Mouse (Mus musculus) midbrain, postnatal 0 days (tissue): ENCODE data around the gene Cdv3. TPM values are rescaled to one million over a fixed set of nuclear protein-coding genes. Genes with fewer than 3 reads are reported as not detected.

Experiments
- ATAC-seq: fragments of 200-750 bp; cut with Nextera tagmentation; 2 replicates; pipeline ENCODE4 v1.8.0; 2017; ENCODE audit warnings: moderate number of reproducible peaks, mild to moderate bottlenecking, moderate TSS enrichment, moderate library complexity; ENCODE audit not compliant: low FRiP score
- DNase-seq: peaks from one replicate; pipeline ENCODE4 v3.0.0-alpha.2; 2015; ENCODE audit warnings: low spot score
- H3K27ac ChIP-seq: fragments of 300-500 bp; sonication (generic); 2 replicates; pipeline ENCODE4 v1.5.1; 2014; ENCODE audit warnings: low read depth, mild to moderate bottlenecking, low read length, mixed read lengths
- H3K27me3 ChIP-seq: fragments of 300-500 bp; sonication (generic); 2 replicates; pipeline ENCODE4 v1.6.1; 2014; ENCODE audit warnings: low read length, control low read depth, mixed read lengths; ENCODE audit not compliant: insufficient read depth
- H3K36me3 ChIP-seq: fragments of 300-500 bp; sonication (generic); 2 replicates; pipeline ENCODE4 v1.6.1; 2014; ENCODE audit warnings: low read length, control low read depth, mixed read lengths; ENCODE audit not compliant: insufficient read depth
- H3K4me1 ChIP-seq: fragments of 300-500 bp; sonication (generic); 2 replicates; pipeline ENCODE4 v1.6.1; 2014; ENCODE audit warnings: mild to moderate bottlenecking, control low read depth, antibody characterized with exemption, low read length, mixed read lengths; ENCODE audit not compliant: insufficient read depth
- H3K4me2 ChIP-seq: fragments of 300-500 bp; sonication (generic); 2 replicates; pipeline ENCODE4 v1.6.1; 2014; ENCODE audit warnings: low read depth, mild to moderate bottlenecking, low read length, mixed read lengths; ENCODE audit not compliant: poor library complexity, severe bottlenecking
- H3K4me3 ChIP-seq: fragments of 300-500 bp; sonication (generic); 2 replicates; pipeline ENCODE4 v1.5.1; 2014; ENCODE audit warnings: low read depth, mild to moderate bottlenecking, low read length, moderate library complexity
- H3K9ac ChIP-seq: fragments of 300-500 bp; sonication (generic); replicated peaks from 2 replicates; pipeline ENCODE4 v1.6.1; 2014; ENCODE audit warnings: mild to moderate bottlenecking, low read length, moderate library complexity, mixed read lengths; ENCODE audit not compliant: poor library complexity, severe bottlenecking
- H3K9me3 ChIP-seq: fragments of 300-500 bp; sonication (generic); 2 replicates; pipeline ENCODE4 v1.6.1; 2016; ENCODE audit warnings: low read length, control low read depth
- CTCF ChIP-seq: IDR thresholded peaks from 2 replicates; pipeline ENCODE4 v1.5.1; 2016; ENCODE audit warnings: antibody characterized with exemption, mild to moderate bottlenecking
- WGBS: fragments of 180-500 bp; shearing (Covaris S2); extraction: QIAGEN DNeasy Blood & Tissue Kit; methylation state at CpG from one replicate; pipeline ENCODE4 v1.1.7; 2014; 5-methylcytosine and 5-hydroxymethylcytosine counted together
- polyA plus RNA-seq: library from polyadenylated mRNA; unstranded; fragments of >200 nt; fragmentation: Nextera tagmentation; extraction: Ambion mirVana; gene quantifications from 2 replicates; pipeline ENCODE4 v1.2.1, GENCODE M21; 2015
- total RNA-seq: library from RNA; depleted of rRNA; stranded (reverse); fragments of >200 nt; gene quantifications from 2 replicates; pipeline ENCODE4 v1.2.3, GENCODE M21; 2014

Cdv3 gene
- total and polyA plus RNA-seq, 2 experiments from 2014 or later, result 84.2 to 102 TPM

DNA sequence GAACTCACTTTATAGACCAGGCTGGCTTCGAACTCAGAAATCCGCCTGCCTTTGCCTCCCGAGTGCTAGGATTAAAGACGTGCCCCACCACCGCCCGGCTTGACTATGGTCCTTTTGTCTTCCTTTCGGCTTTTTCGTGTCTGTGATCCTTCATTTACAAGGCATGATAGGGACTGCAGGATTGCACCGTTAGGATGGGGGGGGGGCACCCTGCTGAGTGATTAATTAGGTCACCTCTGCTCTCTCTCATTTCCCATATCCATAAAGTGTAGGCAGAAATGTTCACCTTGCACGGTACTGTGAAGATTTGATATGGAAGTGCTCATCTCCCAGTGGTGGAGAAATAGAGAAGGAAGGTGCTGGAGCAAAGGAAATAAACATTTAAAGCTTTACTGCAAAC lies 13.0 kb upstream of the Cdv3 start:
- peak; percentile 9 for DNase-seq
- Histone ChIP-seq H3K4me1 (no peaks in the 10 kb centered on the region), H3K36me3 (no peaks in the 10 kb centered on the region), H3K27me3 (no peaks in the 10 kb centered on the region), H3K9me3 (no peaks in the 10 kb centered on the region), H3K4me2 (no peak overlapping the region), H3K4me3 (no peak overlapping the region), H3K9ac (no peak overlapping the region), H3K27ac (no peak overlapping the region)
- 43% methylated on average over 10 of the region's 10 CpGs for WGBS
- no peak for ATAC-seq
- TF ChIP-seq CTCF, result no peak

DNA sequence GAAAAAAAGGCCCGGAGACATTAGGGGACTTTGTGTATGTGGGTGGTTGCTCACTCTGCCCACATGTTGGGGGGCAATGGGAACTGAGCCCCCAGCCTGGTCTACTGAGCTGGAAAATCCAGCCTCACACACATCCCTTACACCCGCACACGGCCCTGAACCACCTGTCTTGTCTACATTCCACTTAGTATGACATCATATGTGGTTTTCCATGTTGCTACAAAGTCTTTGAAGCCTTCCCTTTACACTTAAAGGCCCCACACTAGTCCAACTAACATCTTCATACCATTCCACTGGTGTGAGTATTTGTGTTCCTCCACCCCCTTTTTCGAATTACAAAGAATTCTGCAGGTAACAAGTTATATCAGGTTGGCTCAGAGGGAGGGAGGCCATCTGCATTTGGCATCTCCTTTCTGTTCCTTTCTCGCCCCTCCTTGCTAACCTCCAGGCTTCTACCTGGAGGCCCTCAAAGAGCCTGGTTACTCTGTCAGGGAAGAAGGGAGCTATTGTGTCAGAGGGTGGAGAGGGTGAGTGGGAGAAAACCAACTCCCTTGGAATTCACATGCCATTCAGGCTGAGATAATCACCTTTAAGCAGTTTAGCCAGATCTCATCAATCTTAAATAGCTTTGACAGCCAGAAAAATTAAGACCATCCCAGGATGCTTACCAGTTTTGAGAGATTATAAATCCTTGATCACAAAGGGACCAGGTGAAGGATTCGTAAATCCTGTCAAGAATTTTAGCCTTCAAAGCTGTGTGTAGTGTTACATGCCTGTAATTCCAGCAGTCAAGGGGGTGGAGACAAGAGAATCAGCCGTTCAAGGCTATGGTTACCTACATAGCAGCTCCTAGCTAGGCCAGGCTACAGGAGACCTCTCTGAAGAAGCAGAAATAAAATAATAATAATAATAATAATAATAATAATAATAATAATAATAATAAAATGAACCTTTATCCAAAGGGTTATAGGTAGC lies 11.0 kb upstream of the Cdv3 start:
- WGBS, result 54% methylated on average over 7 of the region's 7 CpGs
- DNase-seq (no peak), ATAC-seq (no peak)
- Histone ChIP-seq H3K9ac (no peak overlapping the region), H3K4me1 (no peaks in the 10 kb centered on the region), H3K4me2 (no peak overlapping the region), H3K36me3 (no peaks in the 10 kb centered on the region), H3K27ac (no peak overlapping the region), H3K9me3 (no peaks in the 10 kb centered on the region), H3K4me3 (no peak overlapping the region), H3K27me3 (no peaks in the 10 kb centered on the region)
- no peak for TF ChIP-seq CTCF

DNA sequence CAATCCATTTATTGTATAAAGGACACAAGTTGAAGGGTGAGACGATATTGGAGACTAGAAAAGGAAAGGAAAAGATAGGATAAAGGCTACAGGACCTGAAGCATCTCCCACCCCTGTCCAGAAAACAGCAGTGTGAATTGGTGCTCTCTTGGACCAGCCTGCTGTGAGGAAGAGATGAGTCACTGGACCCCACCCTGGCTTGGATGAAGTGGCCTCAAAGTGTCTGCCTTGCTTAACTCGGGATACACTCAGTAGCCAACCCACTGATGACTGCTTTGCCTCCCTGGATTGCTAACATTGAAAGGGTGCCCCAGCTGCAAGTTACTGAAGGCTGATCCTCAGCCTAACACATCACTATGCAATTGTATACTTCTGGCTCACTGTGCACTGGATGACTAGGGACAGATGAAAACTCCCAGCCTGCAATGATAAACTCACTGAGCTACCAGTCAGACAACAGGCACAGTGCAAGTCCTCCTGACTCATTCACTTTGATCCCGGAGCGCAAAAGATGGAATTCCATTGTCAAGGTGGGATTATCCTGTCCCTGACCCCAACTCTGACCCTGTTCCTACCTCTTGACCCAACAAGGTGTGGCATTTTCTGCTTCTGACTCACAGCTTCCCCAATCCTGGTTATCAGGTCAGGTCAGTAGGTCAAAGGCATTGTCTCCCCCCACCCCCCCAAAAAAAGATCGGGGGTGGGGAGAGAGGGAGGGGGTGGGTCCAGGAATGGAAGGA lies 6.8 kb upstream of the Cdv3 start:
- no peak for ATAC-seq
- WGBS, result 63% methylated on average over 5 of the region's 5 CpGs
- TF ChIP-seq CTCF, result no peak

DNA sequence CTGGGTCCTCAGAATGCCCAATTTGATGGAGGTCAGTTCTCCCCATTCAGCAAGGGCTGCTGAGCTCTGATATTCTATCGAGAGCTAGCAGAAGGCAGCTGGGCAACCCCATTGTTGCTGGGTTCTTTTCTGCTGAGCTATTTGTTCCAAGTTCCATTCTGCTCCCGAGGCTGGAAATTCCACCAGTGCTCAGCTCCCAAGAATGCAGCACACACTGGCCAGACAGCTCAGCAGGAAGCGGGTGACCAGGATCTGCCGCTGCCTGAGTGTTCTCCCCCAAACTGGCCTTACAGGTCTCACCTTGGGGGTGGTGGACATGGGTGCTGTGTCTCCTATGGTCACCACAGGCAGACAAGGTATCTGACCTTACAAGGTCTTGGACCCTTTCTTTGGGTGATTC lies 4.3 kb upstream of the Cdv3 start:
- ATAC-seq (no peak), DNase-seq (no peak)
- Histone ChIP-seq H3K9me3 (no peaks in the 10 kb centered on the region), H3K4me3 (no peak overlapping the region), H3K9ac (no peak overlapping the region), H3K27me3 (no peaks in the 10 kb centered on the region), H3K27ac (no peak overlapping the region), H3K4me2 (no peak overlapping the region), H3K4me1 (peaks cover 5% of the 10 kb centered on the region; the same call in 1 of the 2 replicates), H3K36me3 (no peaks in the 10 kb centered on the region)
- 50% methylated on average over 4 of the region's 4 CpGs for WGBS
- TF ChIP-seq CTCF, result no peak

More for the DNA sequence above, 6.8 kb upstream of the Cdv3 start:
- H3K4me2 ChIP-seq, result no peak overlapping the region
- no peaks in the 10 kb centered on the region for H3K9me3 ChIP-seq
- DNase-seq, result no peak
- H3K4me1 ChIP-seq, result no peaks in the 10 kb centered on the region
- H3K27me3 ChIP-seq, result no peaks in the 10 kb centered on the region
- H3K36me3 ChIP-seq, result no peaks in the 10 kb centered on the region
- no peak overlapping the region for H3K4me3 ChIP-seq
- H3K9ac ChIP-seq, result no peak overlapping the region
- no peak overlapping the region for H3K27ac ChIP-seq

DNA sequence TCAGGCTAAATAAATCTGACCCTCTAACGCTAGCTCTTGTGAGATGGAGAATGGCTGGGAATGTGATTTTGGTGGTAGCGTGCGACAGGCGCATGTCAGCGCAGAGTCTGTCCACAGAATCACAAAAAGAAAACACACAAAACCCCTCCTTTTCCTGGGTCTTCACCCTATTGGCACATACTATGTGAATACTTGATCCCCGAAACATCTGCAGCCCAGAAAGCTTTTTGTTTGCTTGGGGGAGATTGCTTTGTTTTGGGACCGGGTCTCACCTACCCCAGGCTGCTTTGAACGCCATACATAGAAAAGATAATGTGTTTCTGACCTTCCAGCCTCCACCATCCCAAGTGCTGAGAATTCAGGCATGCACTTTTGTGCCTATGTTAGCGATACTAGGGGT lies 716 bp upstream of the Cdv3 start:
- H3K4me1 ChIP-seq, result peaks cover 11% of the 10 kb centered on the region; the same call in 1 of the 2 replicates
- H3K4me3 ChIP-seq, result peak overlapping the region; percentile 89
- 0 out of 2 replicates have a peak overlapping the region, but pooled peaks have one; percentile 24 for H3K9ac ChIP-seq
- H3K36me3 ChIP-seq, result no peaks in the 10 kb centered on the region
- no peaks in the 10 kb centered on the region for H3K27me3 ChIP-seq
- H3K27ac ChIP-seq, result peak overlapping the region; percentile 68
- 63% methylated on average over 9 of the region's 9 CpGs for WGBS
- no peak for TF ChIP-seq CTCF
- ATAC-seq (no peak), DNase-seq (no peak)
- H3K9me3 ChIP-seq, result no peaks in the 10 kb centered on the region
- peak overlapping the region; percentile 61 for H3K4me2 ChIP-seq
